Mouse (Mus musculus) lung, adult 2 months (tissue): ENCODE measurements at regions not wholly inside any gene's neighbourhood (a gene's known extent, or its start where the extent isn't known, plus 50 kb on each side); places are given as distances from the start of the nearest gene placed in this dataset.
"Not testable (repeated sequence)": the region's sequence is repeated elsewhere in the genome, so short reads cannot be mapped to it uniquely, and the experiment has no call there.

ENCODE experiments used
- DNase-seq: peaks from one replicate; pipeline ENCODE4 v3.0.0; 2022
- H3K4me1 ChIP-seq: fragments of 200-500 bp; 2 replicates; pipeline ENCODE4 v1.6.1; 2011; ENCODE audit warnings: low read length; ENCODE audit not compliant: control insufficient read depth, insufficient read depth
- H3K4me3 ChIP-seq: fragments of 200-500 bp; replicated peaks from 2 replicates; pipeline ENCODE3; 2011; ENCODE audit warnings: low read depth, mild to moderate bottlenecking, control low read depth, low read length; ENCODE audit errors: extremely low read depth
- CTCF ChIP-seq: fragments of 200-500 bp; IDR thresholded peaks from 2 replicates; pipeline ENCODE4 v1.5.1; 2011; ENCODE audit warnings: mild to moderate bottlenecking, low read length, control low read depth; ENCODE audit not compliant: insufficient read depth
- POLR2A ChIP-seq: fragments of 200-500 bp; IDR thresholded peaks from 2 replicates; pipeline ENCODE4 v1.6.1; 2011; ENCODE audit warnings: low read depth, mild to moderate bottlenecking, control low read depth, low read length, borderline replicate concordance; ENCODE audit errors: extremely low read depth
- WGBS: fragments of 180-500 bp; shearing (Covaris S2); methylation state at CpG from one replicate; pipeline ENCODE4 v1.1.7; 2018; 5-methylcytosine and 5-hydroxymethylcytosine counted together

GRCm38 (mm10) chr12:117327086-117327485 is 189.2 kb upstream of the Rapgef5 start:
- 57% methylated on average over 5 of the region's 5 CpGs for WGBS

GRCm38 (mm10) chr12:117330418-117330817 is 185.9 kb upstream of the Rapgef5 start:
- no peak for DNase-seq
- H3K4me1 ChIP-seq, result no peaks in the 10 kb centered on the region
- TF ChIP-seq CTCF, result no peak
- no peak for TF ChIP-seq POLR2A
- H3K4me3 ChIP-seq, result no peak overlapping the region

More at GRCm38 (mm10) chr12:117327086-117327485, 189.2 kb upstream of the Rapgef5 start:
- not testable (repeated sequence) for H3K4me3 ChIP-seq, DNase-seq, H3K4me1 ChIP-seq

DNA sequence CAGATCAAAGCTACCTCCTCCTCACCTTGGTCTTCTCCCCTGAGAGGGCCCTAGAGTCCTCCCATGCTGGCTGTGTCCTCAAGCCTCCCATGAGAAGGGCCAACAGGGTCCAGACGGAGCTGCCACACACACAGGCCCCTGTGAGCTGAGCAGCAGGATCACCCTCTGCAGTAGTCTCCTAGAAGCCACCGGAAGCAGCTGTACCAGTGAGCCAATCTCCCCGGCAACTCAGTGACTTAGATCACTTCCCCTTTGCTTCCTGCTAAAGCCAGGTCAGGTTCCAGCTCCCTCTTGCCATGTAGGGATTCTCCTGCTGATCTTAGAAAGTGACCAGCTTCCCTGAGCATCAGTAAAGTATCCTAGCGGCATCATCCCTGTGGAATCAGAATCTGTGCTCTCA is 179.4 kb upstream of the Rapgef5 start:
- no peak for DNase-seq
- H3K4me1 ChIP-seq, result no peaks in the 10 kb centered on the region
- 48% methylated on average over 4 of the region's 4 CpGs for WGBS
- no peak for TF ChIP-seq CTCF
- no peak for TF ChIP-seq POLR2A
- H3K4me3 ChIP-seq, result no peak overlapping the region

DNA sequence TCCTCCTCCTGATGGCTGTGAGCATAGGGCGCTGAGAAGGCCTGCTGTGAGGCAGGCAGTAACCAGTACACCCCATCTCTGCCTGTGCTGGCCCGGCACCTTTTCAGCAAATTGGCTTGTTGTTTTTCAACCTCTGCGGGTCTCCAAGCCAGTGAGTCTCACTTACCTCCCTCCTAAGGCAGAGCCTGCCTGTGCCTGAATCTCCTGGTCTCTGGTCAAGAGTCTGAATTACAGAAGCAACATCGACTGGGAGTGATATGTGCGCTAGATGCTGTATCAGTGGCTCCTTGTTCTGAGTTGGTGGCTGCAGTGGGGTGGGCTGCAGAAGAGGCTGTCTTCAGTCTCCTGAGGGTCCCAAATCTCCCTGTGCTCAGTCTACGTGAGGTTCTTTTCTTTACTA is 174.0 kb upstream of the Rapgef5 start:
- TF ChIP-seq CTCF (no peak), POLR2A (no peak)
- no peak for DNase-seq
- H3K4me3 ChIP-seq, result no peak overlapping the region
- no peaks in the 10 kb centered on the region for H3K4me1 ChIP-seq
- WGBS, result 49% methylated on average over 6 of the region's 6 CpGs

DNA sequence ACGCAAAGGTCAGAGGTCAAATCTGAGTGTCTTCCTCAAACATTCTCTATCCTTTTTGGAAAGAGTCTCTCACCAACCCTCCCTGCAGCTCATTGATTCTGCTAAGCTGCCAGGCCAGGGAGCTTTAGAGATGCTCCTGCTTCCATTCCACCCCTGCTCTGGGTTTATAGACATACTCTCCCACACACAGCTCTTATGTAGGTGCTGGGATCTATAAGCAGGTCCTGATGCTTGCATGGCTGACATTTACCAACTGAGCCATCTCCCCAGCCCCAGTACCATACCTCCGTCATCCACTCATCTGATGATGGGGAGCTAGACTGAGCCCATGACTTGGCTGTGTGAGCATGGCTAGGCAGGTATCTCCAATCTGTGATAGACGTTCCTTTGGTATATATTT is 173.2 kb upstream of the Rapgef5 start:
- DNase-seq, result no peak
- no peak for TF ChIP-seq CTCF
- no peak for TF ChIP-seq POLR2A
- 90% methylated on average over 3 of the region's 3 CpGs for WGBS
- Histone ChIP-seq H3K4me3 (no peak overlapping the region), H3K4me1 (no peaks in the 10 kb centered on the region)

DNA sequence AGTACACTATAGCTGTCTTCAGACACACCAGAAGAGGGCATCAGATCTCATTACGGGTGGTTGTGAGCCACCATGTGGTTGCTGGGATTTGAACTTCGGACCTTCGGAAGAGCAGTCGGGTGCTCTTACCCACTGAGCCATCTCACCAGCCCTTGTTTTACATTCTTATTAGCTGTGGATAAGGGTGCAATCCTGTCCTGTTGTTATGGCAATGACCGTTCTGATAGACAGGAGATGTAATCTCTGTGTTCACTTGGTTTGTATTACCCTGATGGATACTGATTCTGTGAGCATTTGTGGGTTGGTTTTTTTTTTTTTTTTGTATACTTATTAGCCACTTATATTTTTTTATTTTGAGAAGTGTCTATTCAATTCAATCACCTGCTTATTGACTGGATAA is 172.7 kb upstream of the Rapgef5 start:
- not testable (repeated sequence) for H3K4me3 ChIP-seq, H3K4me1 ChIP-seq, DNase-seq
- WGBS, result 87% methylated on average over 5 of the region's 5 CpGs

DNA sequence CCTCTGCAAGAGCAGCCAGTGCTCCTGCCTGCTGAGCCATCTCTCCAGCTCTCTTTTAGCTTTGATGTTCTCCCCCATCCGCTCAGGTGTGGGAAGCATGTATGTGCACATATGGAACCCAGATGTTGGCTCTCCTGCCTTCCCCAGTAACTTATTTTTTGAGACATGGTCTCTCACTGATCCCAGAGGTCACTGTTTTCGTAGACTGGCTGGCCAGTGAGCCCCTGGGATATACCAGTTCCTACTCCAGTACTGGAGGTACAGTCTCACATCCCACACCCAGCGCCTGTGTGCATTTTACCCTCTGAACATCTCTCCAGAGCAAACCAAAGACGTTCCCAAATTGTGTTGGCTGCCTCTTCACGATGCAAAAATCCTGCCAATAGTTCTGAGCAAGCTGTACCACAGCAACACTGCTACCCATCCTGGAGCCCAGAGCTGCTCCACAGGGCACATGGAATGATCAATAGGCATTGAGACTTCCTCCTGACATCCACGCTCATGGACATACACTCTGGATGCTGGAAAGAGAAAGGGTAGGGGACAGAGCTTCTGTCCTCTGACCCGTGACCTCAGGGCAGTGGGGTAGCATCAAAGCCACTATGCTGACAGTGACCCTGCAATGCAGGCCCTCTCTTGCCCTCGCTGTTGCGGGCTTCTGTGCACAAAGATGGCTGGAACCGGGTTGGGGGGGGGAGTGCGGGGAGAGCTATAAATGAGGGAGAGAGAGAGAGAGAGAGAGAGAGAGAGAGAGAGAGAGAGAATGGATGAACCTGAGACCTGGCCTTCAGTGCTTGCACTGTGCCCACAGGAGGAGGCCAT is 171.8 kb upstream of the Rapgef5 start:
- 67% methylated on average over 11 of the region's 11 CpGs for WGBS

DNA sequence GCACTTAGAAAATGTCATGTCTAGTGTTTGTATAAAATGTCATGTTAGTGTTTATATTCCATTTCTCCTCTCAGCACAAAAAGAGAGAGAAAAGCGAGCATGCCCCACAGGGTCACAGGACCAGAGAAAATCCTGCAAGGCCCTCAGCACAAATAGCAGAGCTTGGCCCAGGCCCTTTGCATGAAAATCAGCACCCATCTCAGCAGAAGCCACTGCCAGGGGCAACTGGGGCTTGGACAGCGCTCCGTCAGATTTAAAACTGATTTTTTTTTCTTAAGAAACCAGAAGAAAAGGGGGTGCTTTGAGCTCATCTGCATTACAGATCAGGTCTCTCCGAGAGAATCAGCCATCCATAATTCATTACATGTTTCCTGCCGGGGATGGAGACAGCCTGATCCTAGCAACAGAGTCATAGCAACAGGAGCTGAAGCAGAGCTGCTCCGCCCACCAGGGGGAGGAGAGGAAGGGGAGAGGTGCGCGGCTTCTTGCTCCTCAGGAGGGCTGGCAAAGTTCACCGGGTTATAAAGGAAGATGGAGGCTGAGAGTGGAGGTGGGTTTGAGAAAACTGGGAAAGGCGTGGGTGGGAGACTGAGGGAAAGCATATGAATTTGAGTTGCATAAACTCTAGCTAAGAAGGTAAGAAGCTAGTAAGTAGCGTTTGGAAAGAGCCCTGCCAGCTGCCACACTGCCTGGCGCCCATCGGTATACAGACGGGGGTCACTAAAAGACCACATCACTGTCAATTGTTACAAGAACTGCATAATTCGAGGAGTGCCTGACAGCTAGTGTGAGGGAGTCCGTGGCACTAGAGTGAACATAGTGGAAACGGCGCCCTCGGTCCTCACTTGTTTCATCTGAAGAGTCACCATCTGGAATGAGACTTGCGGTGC is 170.9 kb upstream of the Rapgef5 start:
- Histone ChIP-seq H3K4me3 (no peak overlapping the region), H3K4me1 (no peaks in the 10 kb centered on the region)
- DNase-seq, result no peak
- 33% methylated on average over 20 of the region's 20 CpGs for WGBS
- TF ChIP-seq POLR2A (no peak), CTCF (no peak)

More for the DNA sequence above, 171.8 kb upstream of the Rapgef5 start:
- Histone ChIP-seq H3K4me3 (no peak overlapping the region), H3K4me1 (no peaks in the 10 kb centered on the region)
- DNase-seq, result no peak
- TF ChIP-seq CTCF, result no peak
- TF ChIP-seq POLR2A, result no peak

DNA sequence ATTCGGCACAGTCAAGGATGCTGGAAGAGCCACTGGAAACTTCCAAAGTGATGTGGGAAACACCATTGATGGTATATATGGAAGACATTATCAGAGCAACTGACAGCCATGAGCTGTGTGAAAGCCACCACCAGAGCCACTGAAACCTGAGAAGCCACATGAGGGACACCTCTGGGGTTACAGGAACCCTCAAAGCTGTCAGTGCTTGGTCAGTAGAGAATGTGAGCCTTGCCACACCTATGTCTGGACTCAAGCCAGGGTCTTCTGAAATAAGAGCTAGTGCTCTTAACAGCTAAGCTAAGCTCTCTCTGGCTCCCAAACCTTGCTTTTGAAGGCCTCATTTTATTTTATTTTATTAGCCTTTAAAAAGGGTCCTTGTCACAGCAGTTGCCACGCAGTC is 170.2 kb upstream of the Rapgef5 start:
- Histone ChIP-seq H3K4me1 (no peaks in the 10 kb centered on the region), H3K4me3 (no peak overlapping the region)
- 83% methylated on average over 2 of the region's 2 CpGs for WGBS
- TF ChIP-seq POLR2A, result no peak
- no peak for TF ChIP-seq CTCF
- DNase-seq, result no peak

DNA sequence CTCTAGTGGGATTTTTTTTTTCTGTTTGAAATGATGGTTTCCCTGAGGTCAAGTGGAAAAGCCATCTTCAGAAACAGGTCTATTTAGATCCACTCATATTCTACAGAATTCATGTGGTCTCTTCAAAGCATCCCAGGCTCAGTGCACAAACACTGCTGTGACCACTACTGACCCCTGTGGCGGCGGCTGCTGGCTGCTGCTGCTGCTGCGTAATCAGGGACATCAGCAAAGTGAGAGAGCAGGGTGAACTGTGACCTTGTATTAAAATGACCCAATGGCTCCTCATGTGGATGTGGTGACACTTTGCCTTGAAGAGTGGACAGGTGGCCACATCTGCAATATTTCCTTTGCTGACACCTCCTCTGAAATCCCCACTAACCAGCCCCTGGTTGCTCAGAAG is 169.1 kb upstream of the Rapgef5 start:
- H3K4me3 ChIP-seq, result no peak overlapping the region
- 45% methylated on average over 3 of the region's 3 CpGs for WGBS

More for the DNA sequence above, 169.1 kb upstream of the Rapgef5 start:
- no peaks in the 10 kb centered on the region for H3K4me1 ChIP-seq
- DNase-seq, result no peak
- TF ChIP-seq CTCF (no peak), POLR2A (no peak)
